Mouse (Mus musculus) thymus, postnatal 36 days (tissue): ENCODE measurements around the gene Ptgs2.

Experiments used
- DNase-seq, 2 experiments: peaks; one replicate each; pipeline ENCODE4 v3.0.0; 2022; ENCODE audit warnings: mixed read lengths in 2 of 2

Ptgs2 gene

DNA sequence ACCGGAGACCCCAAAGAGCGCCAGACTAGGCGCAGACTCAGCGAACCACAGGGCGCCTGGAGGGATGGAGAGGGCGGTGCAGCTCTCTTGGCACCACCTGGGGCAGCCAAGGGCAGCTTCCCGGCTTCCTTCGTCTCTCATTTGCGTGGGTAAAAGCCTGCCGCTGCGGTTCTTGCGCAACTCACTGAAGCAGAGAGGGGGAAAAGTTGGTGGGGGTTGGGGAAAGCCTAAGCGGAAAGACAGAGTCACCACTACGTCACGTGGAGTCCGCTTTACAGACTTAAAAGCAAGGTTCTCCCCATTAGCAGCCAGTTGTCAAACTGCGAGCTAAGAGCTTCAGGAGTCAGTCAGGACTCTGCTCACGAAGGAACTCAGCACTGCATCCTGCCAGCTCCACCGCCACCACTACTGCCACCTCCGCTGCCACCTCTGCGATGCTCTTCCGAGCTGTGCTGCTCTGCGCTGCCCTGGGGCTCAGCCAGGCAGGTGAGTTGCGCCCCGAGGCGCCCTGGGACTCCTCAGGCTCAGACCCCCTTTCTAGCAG is at the start of gene Ptgs2:
Gene Ptgs2, plus strand, starts transcription at position 242 of the 544 bp plus-strand sequence.
- DNase-seq = peak; percentile 3 to 13

DNA sequence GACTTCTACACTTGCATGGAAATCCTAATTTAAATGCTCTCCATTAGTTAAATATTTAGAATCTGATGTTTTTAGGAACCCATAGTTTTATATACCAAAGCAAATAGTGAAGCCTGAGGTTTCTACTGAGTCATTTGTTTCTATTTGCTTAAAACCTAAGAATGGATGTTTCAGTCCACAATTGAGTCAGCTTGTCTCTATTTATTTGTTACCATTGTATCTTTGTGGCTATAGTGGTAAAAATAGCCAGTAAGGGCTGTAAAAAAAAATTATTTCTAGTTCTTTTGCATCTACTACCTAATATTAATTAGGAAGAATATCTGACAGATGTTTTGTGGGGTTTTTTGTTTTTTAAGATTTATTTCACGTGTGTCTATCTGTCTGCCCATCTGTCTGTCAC is 49.6 kb upstream of the Ptgs2 start:
- no peak for DNase-seq

DNA sequence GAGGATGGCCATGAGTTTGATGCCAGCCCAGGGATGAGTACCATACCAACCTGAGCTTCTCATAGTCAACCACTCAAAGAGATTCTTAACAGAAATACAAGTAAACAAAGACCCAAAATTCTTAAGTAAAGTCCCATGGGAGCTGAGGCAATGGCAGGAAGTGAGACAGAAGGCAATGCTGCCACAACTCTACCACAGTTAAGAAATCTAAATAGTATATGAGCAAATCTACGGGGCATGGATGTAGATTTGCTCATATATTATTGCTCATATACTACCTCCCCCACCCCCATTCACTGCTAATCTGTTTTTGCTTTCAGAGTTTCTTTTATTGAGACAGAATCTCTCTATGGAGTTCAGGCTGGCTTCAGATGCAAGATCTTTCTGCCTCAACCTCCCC is 34.1 kb upstream of the Ptgs2 start:
- DNase-seq = no peak

DNA sequence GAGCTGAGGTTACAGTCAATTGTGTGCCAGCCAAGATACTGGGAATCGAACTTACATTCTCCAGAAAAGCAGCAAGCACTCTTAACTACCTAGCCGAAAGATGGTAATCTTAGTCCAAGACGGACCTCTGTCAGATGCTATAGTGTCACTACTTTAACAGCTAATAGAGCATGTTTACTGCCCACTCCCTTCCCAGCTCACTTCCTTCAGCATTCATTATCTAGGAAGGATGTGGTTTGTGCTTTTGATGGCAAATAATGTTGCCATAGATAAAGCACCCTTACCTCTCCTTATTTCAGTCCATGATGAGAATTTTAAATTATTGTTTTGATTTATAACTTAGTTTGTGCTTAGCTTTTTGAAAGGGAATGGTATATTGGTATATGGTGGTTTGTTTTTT is 27.0 kb upstream of the Ptgs2 start:
- no peak for DNase-seq

DNA sequence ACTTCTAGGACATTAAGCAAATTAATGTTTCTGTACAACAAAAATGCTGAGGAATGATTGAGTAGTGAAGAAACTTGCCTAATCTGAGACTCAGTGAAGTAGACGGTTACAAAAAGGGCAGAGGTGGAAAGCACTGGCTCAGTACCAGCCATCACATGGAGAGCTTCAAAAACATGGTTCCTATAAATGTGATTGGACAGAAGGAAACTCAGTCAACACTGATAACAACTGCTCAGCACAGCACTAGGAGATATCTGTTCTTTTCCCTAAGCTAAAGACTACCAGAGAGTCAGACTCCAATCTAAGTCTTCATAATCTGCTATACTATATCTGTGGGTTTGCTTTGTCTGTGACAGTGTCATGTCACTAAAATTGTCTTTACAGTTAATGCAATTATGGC is 25.2 kb upstream of the Ptgs2 start:
- no peak for DNase-seq

DNA sequence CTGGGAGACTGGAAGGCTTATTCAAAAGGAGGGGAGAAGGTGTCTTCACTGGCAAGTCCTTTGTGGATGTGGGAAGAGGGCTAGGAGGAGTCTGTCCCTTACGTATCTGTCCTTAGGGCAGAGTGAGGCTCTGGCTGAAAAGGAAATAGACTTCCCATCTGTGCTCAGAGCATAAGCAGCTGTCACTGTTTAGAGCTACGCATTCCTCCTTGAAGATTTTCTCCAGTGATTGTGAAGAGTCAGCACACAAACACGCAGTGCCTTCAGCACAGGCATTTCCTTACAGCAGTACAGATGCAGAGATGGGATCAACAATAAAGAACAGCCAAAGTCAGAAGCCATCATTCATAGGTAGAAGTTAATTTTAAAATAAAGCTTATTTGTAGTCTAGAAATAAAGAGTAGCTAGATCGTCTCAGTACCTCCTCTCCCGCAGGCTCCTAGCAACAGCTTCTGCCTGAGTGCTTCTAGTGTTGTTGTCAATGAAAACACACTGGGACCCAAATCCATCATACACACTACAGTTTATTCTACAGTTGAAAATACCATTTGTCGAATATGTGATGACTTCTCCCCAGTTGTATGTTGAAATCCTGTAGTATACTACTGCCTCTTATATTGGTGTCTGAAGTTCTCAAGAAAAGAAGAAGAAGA is 10.7 kb upstream of the Ptgs2 start:
- no peak for DNase-seq

DNA sequence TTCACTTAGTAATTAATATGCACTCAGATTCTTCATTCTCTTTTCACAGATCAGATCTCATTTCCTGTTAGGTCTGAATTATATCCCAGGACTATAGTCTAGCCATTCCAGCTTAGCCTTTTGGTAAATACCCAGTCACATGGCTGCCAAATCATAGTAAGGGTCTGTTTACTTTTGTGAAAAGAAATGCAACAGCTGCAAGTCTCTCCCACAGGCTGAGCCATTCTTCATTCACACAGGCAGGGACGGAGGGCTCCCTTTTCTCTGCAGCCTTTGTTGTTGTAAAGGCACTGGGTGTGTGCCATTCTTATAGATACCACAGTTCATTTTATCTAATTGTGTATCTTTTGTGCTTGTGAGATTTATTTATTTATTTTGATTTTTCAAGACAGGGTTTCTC is 9.6 kb upstream of the Ptgs2 start:
- DNase-seq = no peak

DNA sequence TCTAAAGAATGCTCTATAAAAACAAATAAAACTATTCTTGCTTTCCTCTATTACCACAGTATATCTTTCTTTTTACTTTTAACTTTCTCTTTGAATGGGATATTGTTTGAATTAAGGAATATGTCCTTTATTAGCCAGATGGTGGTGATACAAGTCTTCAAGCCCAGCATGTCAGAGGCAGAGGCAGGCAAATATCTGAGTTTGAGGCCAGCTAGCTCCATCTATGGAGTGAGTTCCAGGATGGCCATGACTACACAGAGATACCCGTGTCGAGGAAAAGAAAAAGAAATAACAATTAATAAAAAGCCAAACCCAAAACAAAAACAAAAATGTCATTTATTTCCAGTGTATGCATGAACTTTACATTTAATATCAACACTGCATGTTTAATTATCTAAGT is 2.8 kb upstream of the Ptgs2 start:
- no peak for DNase-seq

DNA sequence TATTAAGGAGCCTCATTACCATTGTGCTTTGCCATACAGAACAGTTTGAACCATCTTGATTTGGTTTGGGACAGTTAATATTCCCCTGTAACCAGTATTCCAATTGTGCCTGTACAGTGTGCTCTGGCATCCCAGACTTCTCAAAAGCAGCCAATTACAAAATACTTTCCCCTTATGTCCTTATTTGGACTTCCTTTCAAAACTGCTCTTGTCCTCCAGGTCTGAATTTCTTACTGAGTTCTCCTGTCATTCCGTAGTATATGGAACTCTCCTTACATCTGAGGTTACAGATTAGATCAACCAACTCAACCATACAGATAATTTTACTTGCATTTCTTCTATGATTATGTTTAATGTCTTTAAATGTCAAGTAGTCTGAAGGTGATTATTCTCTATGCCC is 2.1 kb upstream of the Ptgs2 start:
- no peak for DNase-seq

DNA sequence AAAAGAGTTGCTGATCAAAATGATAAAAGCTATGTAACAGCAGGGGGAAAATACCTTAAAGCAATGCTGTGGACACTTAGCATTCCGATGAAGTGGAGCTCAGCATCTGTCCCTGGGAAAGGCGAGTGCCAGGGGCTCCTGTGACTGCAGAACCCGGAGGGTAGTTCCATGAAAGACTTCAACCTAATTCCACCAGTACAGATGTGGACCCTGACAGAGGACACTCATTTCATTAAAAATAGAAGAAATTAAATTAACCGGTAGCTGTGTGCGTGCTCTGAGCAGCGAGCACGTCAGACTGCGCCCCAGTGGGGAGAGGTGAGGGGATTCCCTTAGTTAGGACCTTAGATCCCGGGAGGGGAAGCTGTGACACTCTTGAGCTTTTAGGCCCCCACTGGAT is 457 bp upstream of the Ptgs2 start:
- no peak for DNase-seq

DNA sequence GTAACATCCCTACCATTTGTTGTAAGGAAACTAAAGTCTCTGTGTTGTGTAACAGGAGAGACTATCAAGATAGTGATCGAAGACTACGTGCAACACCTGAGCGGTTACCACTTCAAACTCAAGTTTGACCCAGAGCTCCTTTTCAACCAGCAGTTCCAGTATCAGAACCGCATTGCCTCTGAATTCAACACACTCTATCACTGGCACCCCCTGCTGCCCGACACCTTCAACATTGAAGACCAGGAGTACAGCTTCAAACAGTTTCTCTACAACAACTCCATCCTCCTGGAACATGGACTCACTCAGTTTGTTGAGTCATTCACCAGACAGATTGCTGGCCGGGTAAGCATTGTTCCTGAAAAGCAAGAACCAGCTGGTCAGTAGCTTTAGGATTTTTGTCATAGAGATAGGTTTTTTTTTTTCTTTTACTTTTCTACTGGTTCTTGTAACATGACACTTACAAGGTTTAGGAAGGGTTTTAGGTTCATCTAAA is 4.4 kb downstream of the Ptgs2 start:
- no peak for DNase-seq

DNA sequence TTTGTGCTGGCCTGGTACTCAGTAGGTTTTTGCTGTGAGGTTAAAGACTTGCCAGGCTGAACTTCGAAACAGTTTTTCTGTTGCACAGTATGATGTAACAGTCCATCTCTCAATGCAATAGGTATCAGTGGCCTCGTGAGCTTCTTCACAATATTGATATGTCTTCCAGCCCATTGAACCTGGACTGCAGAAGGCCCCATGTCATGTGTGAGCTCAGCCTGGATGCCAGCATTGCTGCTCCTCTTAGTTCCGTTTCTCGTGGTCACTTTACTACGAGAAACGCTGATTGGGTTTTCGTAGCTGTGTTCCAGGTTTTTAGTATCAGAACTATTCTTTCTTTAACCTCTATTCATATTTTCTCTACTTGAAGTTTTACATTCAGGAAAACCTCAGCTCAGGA is 6.9 kb downstream of the Ptgs2 start:
- no peak for DNase-seq

DNA sequence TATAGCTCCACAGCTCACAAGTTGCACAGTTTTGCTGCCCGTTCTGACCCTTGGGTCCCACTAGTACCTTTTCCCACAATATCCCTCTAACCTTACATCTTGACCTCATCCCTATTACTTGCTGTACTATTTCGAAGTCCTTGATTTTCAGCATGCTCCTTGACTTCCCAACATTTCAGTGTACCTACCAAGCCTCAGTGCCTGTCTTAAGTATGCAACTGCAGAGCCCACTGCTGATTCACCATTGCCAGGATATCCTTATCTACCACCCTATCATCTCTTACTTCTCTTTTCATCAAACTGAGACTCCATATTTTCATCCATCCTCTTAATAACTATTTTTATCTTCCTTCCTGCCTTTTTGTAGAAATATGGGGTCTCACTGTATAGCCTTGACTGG is 9.8 kb downstream of the Ptgs2 start:
- DNase-seq = no peak

DNA sequence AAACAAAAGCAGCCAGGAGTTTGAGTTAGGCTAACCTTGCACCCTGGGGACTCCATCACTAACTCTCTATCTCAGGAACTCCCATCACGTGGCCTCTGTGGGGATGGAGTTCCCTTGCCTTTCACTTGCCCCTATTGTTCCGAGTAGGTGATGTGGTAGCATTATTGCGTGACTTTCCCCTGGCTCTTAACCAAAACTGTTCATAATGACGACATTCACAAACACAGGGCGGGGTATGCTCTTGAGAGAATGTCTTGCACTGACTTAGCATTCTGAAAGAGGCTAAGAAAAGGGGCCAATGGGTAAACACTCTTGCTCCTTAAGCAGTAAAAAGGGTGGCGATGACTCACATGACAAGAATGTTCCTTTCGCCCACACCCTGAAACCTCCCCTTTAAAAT is 15.5 kb downstream of the Ptgs2 start:
- DNase-seq = no peak

DNA sequence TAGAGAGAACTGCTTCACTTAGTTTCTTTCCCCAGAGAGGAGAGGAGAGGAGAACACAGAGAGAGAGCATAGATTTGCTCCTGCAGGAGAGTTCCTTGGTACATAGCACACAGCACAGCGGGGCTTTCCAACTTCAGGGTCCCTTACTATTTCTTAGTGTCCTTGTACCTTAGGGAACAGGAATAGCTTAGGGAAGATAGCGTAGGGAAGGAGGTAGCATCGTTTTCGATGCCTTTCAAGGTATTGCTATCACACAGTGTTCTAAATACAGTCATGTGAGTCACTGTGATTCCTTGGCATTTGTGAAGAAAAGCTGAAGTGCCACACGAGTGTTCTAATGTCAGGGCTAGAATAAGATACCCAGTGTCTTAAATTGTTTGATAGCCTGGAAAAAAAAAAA is 18.5 kb downstream of the Ptgs2 start:
- no peak for DNase-seq

DNA sequence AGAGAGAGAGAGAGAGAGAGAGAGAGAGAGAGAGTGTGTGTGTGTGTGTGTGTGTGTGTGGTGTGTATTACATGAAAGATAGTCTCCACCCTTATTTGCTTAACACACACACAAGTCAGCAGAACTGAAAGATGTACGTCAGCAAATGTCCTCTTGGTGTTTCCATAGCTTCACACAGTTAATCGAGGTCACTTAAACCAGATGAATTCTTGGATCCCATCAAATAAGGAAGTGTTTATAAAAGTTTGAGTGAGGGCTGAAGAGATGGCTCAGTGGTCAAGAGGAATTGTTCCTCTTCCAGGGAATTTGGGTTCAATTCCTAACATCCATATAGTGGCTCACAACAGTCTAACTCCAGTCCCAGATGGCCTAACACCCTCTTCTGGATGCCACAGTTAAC is 25.7 kb downstream of the Ptgs2 start:
- DNase-seq = no peak

DNA sequence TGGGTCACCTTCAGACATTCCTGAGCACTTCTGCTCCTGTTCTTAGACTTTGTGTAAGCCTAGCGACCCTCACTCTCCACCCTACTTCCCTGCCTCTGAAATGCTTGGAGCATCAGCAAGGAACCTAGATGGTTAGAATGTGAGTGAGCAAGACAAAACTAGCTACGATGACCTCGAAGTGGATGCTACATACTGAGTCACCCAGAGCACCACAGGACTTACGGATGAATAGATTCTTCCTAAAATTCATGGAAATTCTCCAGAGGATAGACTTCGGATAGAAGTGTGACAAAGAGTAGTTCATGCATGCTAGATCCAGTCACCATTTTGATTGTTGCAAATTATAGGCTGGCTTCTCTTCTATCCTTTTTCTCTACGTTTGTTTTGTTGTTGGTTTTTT is 30.2 kb downstream of the Ptgs2 start:
- no peak for DNase-seq

DNA sequence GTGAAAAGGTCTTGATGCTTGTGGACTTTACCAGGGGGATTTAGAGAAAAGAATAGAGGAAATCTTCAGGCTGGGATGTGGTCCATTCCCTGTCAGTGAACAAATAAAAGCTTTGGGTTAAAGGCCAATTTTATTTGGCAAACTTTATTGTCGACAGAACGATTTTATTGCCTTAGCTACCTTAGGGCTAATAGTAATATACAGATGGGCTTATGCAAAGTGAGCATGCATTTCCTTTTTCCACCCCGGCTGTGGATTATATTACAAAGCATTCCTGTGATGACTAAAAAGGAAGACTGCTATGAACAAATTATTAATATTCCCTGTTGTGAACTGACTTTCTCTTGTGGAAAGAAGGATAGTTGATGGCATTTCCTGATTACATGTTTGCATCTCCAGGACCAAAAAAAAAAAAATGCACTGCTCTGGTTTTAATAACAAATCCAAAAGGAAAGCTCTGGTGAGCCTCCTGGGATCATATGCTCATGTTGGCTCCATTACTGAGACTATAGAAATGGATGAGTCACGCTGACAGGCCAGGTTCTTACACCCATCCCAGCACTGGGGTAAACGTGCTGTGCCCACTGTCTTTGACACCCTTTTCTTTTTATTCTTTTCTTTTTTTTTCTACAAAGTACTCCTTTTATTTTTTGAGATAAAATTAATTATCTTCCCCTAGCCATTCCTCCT is 30.9 kb downstream of the Ptgs2 start:
- no peak for DNase-seq

DNA sequence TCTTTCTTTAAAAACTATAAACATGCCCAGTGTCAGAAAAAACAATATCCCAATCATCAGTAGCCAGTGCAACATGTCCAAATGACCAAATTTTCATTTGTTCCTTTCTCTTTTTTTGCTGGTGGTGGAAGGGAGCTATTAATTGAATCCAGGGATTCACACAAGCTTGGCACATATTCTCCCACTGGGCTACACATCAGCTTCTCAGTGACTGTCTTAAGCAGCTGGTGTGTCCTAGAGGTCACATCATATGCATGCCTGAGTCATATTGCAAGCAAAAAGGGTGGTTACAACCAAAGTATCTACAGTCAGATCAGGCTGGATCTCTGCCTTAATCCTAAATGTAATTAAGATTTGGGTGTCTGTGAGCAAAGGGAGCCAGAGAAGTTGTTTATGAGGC is 35.5 kb downstream of the Ptgs2 start:
- DNase-seq = no peak

DNA sequence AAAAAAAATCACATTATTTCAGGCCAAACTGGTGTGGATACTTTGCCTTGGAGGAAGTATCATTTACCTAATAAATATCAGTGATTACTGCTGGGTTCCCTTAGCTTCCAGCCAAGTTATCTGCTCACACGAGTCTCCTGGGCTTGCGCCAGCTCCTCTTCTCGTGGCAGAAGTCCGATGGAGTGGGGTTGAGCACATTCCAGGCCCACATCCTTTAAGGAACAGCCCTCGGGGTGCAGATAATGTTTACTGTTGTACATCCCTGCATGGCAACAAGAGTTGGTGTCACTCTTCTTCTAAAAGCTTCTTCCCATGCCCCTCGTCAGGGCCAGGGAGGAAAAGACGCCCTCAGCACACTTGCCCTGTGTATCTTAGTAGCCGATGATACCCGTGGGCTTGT is 39.9 kb downstream of the Ptgs2 start:
- DNase-seq = no peak

DNA sequence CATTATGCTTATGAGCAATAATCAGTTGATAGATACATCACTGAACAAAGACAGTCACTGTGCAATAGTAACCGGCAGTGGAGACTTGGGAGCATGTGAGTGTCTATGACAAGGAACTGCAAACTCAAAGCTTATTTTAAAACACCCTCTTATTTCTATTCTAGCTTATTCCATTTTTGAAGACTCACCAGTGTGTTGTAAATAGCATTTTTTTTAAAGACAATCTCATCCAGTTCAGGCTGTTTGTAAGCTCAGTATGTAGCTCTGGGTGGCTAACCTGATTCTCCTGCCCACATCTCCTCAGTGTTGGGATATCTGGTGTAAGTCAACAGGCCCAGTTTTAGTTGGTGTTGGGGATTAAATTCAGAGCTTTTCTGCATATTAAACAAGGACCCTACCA is 42.1 kb downstream of the Ptgs2 start:
- no peak for DNase-seq

DNA sequence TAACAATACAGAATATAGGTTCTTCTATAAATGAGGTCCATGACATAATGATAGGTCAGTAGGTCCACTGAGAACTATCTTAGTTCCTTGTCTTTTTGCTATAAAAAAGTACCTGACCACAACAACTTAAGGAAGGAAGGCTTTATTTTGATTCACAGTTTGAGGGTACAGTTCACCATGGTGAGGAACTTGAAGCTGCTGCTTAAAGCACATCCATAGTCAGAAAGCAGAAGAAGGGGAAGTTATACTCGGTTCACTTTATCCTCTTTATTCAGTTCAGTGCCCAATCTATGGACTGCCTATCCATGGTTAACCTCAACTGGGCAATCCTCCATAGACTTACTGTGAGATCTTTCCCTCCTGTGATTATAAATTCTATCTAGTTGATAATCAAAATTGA is 43.7 kb downstream of the Ptgs2 start:
- DNase-seq = no peak

DNA sequence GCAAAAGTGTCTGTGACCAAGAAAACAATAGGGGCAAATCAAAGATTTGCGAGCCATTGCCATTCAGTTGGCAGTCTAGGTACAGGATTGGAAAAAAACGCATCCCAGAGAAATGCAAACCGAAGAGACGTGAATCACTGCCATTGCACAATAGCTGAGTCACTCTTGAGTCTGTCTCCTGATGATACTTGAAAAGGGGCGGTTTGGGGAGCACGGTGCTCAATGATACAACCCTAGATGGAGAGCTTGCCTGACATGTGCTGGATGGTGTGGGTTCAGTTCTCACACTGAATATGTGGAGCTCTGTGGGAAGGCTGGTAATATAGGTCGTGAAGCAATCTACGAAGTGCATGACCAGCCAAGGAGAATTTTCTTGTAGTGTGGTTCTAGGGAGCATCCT is 45.2 kb downstream of the Ptgs2 start:
- DNase-seq = no peak

DNA sequence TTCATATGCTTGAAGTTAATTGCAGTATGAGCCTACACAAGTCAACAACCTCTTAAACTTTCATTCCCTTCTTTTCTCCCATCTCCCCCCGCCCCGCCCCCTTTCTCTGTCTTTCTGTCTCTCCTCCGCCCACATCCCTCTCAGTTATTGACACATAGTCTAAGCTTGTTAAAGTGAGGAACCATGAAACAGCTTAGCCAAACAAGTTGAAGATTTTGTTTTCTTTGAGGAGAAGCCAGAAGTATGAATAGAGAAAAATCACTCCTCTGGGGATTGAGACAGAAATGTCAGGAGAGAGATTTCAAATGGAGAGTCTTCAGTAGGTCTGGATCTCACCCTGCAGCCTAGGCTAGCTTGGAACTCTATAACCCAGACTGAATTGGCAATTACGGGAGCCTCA is 47.4 kb downstream of the Ptgs2 start:
- no peak for DNase-seq

DNA sequence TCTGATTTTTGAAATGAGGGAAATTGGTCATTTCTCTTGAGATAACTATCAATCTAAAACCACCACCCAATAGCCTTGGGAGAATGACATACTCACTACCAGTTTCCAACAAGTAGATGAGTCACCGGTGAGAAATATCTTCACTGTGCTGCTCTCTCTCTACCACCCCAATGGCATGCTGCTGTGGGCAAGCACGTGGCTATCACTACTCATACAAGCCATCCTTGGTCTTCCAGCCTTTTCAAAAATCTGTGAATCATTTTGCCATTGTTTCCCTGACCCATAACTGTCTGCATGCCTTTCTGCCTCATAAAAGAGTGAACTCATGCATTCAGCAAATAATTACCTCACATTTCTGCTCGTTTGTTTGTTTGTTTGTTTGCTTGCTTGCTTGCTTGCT is 51.6 kb downstream of the Ptgs2 start:
- no peak for DNase-seq
